Mouse (Mus musculus): Measurements from ENCODE around the gene Cnih4.

- no peak for TF ChIP-seq CTCF (IDR thresholded peaks at IDR 0.05; ENCODE audit: control insufficient read depth, insufficient read depth, insufficient read length)
- no peak for TF ChIP-seq USF1 (IDR thresholded peaks at IDR 0.05; ENCODE audit: low read depth)
- no peak for TF ChIP-seq CEBPB (IDR thresholded peaks at IDR 0.05; ENCODE audit: low read depth)
- no peak for TF ChIP-seq MAX (IDR thresholded peaks at IDR 0.05)
Observed at GRCm38 (mm10) chr1:181210601-181211402, 66.3 kb downstream of the Cnih4 start.
